Mouse (Mus musculus): ENCODE measurements around the gene Rasal3.

DNA sequence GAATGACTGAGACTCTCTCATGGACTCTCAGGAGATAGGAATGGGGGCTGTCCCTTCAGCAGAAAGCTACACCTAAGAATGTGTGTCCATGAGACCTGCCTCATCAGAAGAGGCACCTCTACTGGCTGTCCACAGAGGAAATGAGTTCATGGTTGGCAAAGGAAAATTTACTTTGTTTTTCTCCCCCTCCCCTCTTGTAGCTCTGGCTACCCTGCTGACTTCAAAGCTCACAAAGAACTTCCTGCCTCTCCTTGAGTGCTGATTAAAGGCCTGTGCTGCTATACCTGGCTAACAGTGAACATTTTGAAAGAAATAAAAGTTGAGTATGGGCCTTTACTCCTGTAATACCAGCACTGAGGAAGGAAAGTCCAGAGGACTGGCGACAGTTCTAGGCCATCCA, 62.3 kb downstream of the Rasal3 start:
- TF ChIP-seq CTCF (IDR thresholded peaks at IDR 0.05; ENCODE audit: low read depth) = no peak
- TF ChIP-seq EP300 (IDR thresholded peaks at IDR 0.05; ENCODE audit: low read depth) = no peak

All from heart, postnatal 0 days (tissue).